Mouse (Mus musculus) limb, embryonic 14.5 days (tissue): ENCODE data around the gene Dctn3. TPM values are rescaled to one million over a fixed set of nuclear protein-coding genes. Genes with fewer than 3 reads are reported as not detected.
"Not testable (repeated sequence)": the region's sequence is repeated elsewhere in the genome, so short reads cannot be mapped to it uniquely, and the experiment has no call there.

ENCODE experiments used
- ATAC-seq: fragments of 200-750 bp; cut with Nextera tagmentation; 2 replicates; pipeline ENCODE4 v1.8.0; 2017; ENCODE audit warnings: low read depth, moderate number of reproducible peaks, moderate TSS enrichment; ENCODE audit not compliant: low FRiP score
- DNase-seq: peaks from one replicate; pipeline ENCODE4 v3.0.0-alpha.2; 2015; ENCODE audit warnings: low spot score
- H3K27ac ChIP-seq: fragments of 300-500 bp; sonication (generic); replicated peaks from 2 replicates; pipeline ENCODE4 v1.5.1; 2014; ENCODE audit warnings: low read depth, mild to moderate bottlenecking, low read length, moderate library complexity, mixed read lengths
- H3K27me3 ChIP-seq: fragments of 300-500 bp; sonication (generic); 2 replicates; pipeline ENCODE4 v1.6.1; 2014; ENCODE audit warnings: low read length, mixed read lengths; ENCODE audit not compliant: control insufficient read depth, insufficient read depth
- H3K36me3 ChIP-seq: fragments of 300-500 bp; sonication (generic); 2 replicates; pipeline ENCODE4 v1.6.1; 2014; ENCODE audit warnings: mild to moderate bottlenecking, low read length, moderate library complexity, mixed read lengths; ENCODE audit not compliant: control insufficient read depth, insufficient read depth
- H3K4me1 ChIP-seq: fragments of 300-500 bp; sonication (generic); 2 replicates; pipeline ENCODE4 v1.6.1; 2014; ENCODE audit warnings: antibody characterized with exemption, low read length, mixed read lengths; ENCODE audit not compliant: control insufficient read depth, insufficient read depth
- H3K4me2 ChIP-seq: fragments of 300-500 bp; sonication (generic); replicated peaks from 2 replicates; pipeline ENCODE4 v1.6.1; 2014; ENCODE audit warnings: low read depth, mild to moderate bottlenecking, low read length, moderate library complexity; ENCODE audit not compliant: severe bottlenecking
- H3K4me3 ChIP-seq: fragments of 300-500 bp; sonication (generic); replicated peaks from 2 replicates; pipeline ENCODE4 v1.5.1; 2014; ENCODE audit warnings: low read length
- H3K9ac ChIP-seq: fragments of 300-500 bp; sonication (generic); 2 replicates; pipeline ENCODE4 v1.6.1; 2014; ENCODE audit warnings: mild to moderate bottlenecking, low read depth, low read length, moderate library complexity; ENCODE audit not compliant: severe bottlenecking
- H3K9me3 ChIP-seq: fragments of 300-500 bp; sonication (generic); 2 replicates; pipeline ENCODE4 v1.6.1; 2016; ENCODE audit warnings: low read length; ENCODE audit not compliant: control insufficient read depth
- WGBS: fragments of 180-500 bp; shearing (Covaris S2); extraction: QIAGEN DNeasy Blood & Tissue Kit; methylation state at CpG from one replicate; pipeline ENCODE4 v1.1.7; 2014; 5-methylcytosine and 5-hydroxymethylcytosine counted together
- polyA plus RNA-seq, 2 experiments: library from polyadenylated mRNA; depleted of rRNA in 1 of 2; stranded (reverse) in 1 of 2; unstranded in 1 of 2; fragments of >200 nt; fragmentation: Nextera tagmentation in 1 of 2; extraction: Ambion mirVana in 1 of 2; gene quantifications; 2 replicates each; pipeline versions ENCODE4 v1.2.1 to v1.2.3; 2012 to 2014

The Dctn3 gene
- polyA plus RNA-seq, 2 experiments: 70.1 to 99.1 TPM

GRCm38 (mm10) chr4:41696452-41696851 is 26.5 kb downstream of the Dctn3 start:
- not testable (repeated sequence) for H3K27me3 ChIP-seq, H3K4me3 ChIP-seq, ATAC-seq, H3K4me2 ChIP-seq, H3K9me3 ChIP-seq, H3K36me3 ChIP-seq, DNase-seq, H3K9ac ChIP-seq, H3K27ac ChIP-seq, H3K4me1 ChIP-seq
- WGBS: 4% methylated on average over 10 of the region's 15 CpGs

DNA sequence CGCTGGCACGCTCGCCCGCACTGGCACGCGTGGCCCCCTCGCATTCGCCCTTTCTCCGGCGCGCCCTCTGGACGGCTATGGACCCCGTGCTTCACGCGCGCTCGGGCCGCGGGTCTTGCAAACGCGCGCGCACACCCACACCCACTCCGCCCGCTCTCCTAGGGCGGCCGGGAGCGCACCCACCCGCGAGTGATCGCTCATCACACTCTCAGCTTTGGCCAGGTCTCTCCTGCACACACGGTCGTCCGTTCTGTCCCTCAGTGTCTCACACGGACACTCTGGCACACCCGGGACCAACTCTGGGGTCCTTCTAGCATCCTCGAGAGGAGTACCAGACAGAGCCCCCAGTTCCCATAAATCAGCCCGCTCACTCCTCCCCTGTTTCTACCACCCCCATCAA is 27.2 kb downstream of the Dctn3 start:
- H3K9me3 ChIP-seq, H3K4me1 ChIP-seq, H3K27me3 ChIP-seq, H3K4me3 ChIP-seq, H3K4me2 ChIP-seq, H3K27ac ChIP-seq, H3K36me3 ChIP-seq, H3K9ac ChIP-seq, ATAC-seq, DNase-seq: not testable (repeated sequence)
- 13% methylated on average over 9 of the region's 38 CpGs for WGBS

DNA sequence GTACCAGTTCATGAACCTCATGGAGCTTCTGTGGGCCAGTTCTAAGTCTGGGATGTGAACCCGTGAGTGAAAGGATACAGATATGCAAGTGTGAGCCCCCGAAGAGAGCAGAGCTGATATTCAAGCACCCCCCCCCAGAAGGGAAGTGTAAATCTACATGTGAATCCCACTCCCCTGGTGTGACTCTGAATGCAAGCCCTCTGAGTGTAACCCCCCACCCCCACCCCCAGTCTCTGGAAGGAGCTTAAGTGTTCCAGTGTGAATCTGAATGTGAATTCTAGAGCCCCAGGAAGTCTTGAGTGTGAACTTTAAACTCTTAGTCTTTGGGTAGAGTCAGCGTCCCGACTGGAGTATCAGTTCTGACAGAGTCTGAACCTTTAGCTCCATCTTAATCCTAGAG is 29.5 kb downstream of the Dctn3 start:
- H3K4me3 ChIP-seq, H3K27ac ChIP-seq, H3K27me3 ChIP-seq, H3K4me2 ChIP-seq, H3K9ac ChIP-seq, H3K4me1 ChIP-seq, ATAC-seq, H3K9me3 ChIP-seq, H3K36me3 ChIP-seq, DNase-seq: not testable (repeated sequence)
- 19% methylated on average over 4 of the region's 4 CpGs for WGBS

GRCm38 (mm10) chr4:41690014-41690413 is 33.0 kb downstream of the Dctn3 start:
- H3K36me3 ChIP-seq, DNase-seq, ATAC-seq, H3K27ac ChIP-seq, H3K4me1 ChIP-seq, H3K27me3 ChIP-seq, H3K9me3 ChIP-seq, H3K4me2 ChIP-seq, H3K9ac ChIP-seq, H3K4me3 ChIP-seq: not testable (repeated sequence)
- no CpG with 5 or more reads among the region's 4 CpGs for WGBS

GRCm38 (mm10) chr4:41688562-41688961 is 34.4 kb downstream of the Dctn3 start:
- not testable (repeated sequence) for H3K4me1 ChIP-seq, H3K36me3 ChIP-seq, H3K4me2 ChIP-seq, DNase-seq, H3K27ac ChIP-seq, ATAC-seq, H3K9me3 ChIP-seq, H3K4me3 ChIP-seq, H3K9ac ChIP-seq, H3K27me3 ChIP-seq
- WGBS: 58% methylated on average over 1 of the region's 1 CpGs

DNA sequence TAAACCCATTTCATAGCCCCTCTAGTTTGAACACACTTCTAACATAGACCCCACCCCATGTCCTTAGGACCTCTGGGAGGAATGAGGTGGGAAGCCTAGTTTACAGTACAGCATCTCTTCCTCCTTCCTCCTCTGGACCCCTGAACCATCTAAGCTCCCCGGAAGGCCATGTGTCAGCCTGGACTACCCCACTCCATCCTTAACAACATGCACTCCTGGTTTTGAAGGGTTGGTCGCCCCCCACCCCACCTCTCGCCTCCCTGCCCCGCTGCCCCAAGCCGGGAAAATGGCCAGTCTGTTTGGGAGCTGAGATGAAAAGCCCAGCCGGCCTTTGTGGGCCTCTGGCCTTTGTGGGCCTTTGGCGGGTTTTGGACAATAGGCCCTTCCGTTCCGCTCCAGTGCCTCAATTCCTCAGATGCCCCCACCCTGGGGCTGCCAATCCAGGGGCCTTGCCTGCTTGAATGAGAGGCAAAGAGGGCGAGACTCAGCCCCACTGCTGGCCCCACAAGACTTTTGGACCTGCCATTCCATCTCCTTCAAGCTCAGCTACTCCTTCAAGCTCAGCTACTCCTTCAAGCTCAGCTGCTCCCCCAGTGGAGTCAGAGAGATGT is 37.0 kb downstream of the Dctn3 start:
- not testable (repeated sequence) for H3K27me3 ChIP-seq, ATAC-seq, H3K9ac ChIP-seq, H3K27ac ChIP-seq, H3K4me3 ChIP-seq, H3K36me3 ChIP-seq, H3K4me2 ChIP-seq, DNase-seq, H3K4me1 ChIP-seq, H3K9me3 ChIP-seq
- 83% methylated on average over 4 of the region's 10 CpGs for WGBS

DNA sequence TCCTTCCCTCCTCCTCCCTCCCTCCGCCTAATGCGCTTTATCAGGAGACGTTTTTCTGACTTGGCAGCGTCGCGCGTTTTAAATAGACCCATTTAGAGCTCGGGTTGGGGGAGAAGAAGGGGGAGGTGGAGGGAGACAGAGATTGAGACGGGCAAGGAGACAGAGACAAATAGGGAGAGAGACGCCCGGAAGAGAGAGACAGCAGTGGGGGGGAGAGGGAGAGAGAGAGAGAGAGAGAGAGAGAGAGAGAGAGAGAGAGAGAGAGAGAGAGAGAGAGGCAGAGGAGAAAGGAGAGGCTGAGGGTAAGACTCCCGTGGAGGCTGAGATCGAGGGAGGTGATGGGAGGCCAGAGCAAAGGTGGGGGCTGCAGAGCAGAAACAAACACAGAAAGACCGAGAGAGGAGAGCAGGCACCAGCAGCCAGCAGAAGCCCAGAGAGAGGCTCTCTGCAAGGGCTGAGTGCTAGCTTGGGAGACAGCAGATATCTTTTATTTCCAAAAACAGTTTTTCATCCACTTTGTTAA is 38.0 kb downstream of the Dctn3 start:
- WGBS: 2% methylated on average over 14 of the region's 14 CpGs
- H3K4me1 ChIP-seq, ATAC-seq, H3K27me3 ChIP-seq, H3K9ac ChIP-seq, H3K27ac ChIP-seq, H3K9me3 ChIP-seq, H3K4me2 ChIP-seq, H3K36me3 ChIP-seq, DNase-seq, H3K4me3 ChIP-seq: not testable (repeated sequence)

- H3K4me1 ChIP-seq, H3K27ac ChIP-seq, H3K36me3 ChIP-seq, H3K9ac ChIP-seq, DNase-seq, H3K9me3 ChIP-seq, ATAC-seq: not testable (repeated sequence)
- Histone ChIP-seq H3K4me3 (peak overlapping the region; percentile 18; the same call in 1 of the 2 replicates), H3K27me3 (peaks cover 13% of the 10 kb centered on the region; the same call in 1 of the 2 replicates), H3K4me2 (peak overlapping the region; percentile 30; the same call in 1 of the 2 replicates)
- 5% methylated on average over 21 of the region's 27 CpGs for WGBS
Observed at GRCm38 (mm10) chr4:41684131-41684930, 38.6 kb downstream of the Dctn3 start.
